Comparison of ENCODE assay signal across 8 mouse cellular contexts in the genomic region with DNA sequence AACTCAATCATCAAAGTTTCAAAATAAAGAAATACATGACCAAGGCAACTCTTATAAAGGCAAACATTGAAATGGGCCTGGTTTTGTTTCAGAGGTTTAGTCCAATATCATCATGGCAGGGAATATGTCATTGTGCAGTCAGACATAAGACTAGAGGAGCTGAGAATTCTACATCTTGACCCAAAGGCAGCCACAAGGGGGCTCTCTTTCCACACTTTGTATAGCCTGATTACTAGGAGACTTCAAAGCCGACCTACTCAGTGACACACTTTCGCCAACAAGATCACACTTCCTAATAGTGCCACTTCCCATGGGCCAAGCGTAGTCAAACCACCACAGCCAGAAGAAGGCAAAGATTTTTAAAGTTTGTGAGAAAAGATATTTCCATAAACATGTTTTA.
DNase-seq lines count a peak whose midpoint lies in the region; ATAC-seq and TF ChIP-seq lines count a peak whose summit lies in the region.

No protein-coding gene starts in this region.

- no peak overlapping the region for H3K4me3 ChIP-seq in forebrain, embryonic 13.5 days
- no peak overlapping the region for H3K4me3 ChIP-seq in forebrain, embryonic 12.5 days (replicated peaks)
- no peak overlapping the region for H3K4me3 ChIP-seq in midbrain, embryonic 14.5 days (replicated peaks; ENCODE audit: low read depth, low read length)
- H3K4me3 ChIP-seq in midbrain, embryonic 15.5 days, result no peak overlapping the region
- H3K4me3 ChIP-seq in limb, embryonic 14.5 days (replicated peaks; ENCODE audit: low read length), result no peak overlapping the region

- no peaks in the 10 kb centered on the region for H3K27me3 ChIP-seq in forebrain, embryonic 13.5 days
- H3K27me3 ChIP-seq in forebrain, embryonic 12.5 days, result no peaks in the 10 kb centered on the region
- no peaks in the 10 kb centered on the region for H3K27me3 ChIP-seq in midbrain, embryonic 14.5 days (ENCODE audit: control insufficient read depth, insufficient read depth, low read length)
- no peaks in the 10 kb centered on the region for H3K27me3 ChIP-seq in midbrain, embryonic 15.5 days (replicated peaks)
- no peaks in the 10 kb centered on the region for H3K27me3 ChIP-seq in limb, embryonic 14.5 days (ENCODE audit: control insufficient read depth, insufficient read depth, low read length)

- H3K4me1 ChIP-seq in forebrain, embryonic 13.5 days, result no peaks in the 10 kb centered on the region
- H3K4me1 ChIP-seq in forebrain, embryonic 12.5 days, result no peaks in the 10 kb centered on the region
- no peaks in the 10 kb centered on the region for H3K4me1 ChIP-seq in midbrain, embryonic 14.5 days (ENCODE audit: control insufficient read depth, insufficient read depth, low read length)
- H3K4me1 ChIP-seq in midbrain, embryonic 15.5 days, result no peaks in the 10 kb centered on the region
- no peaks in the 10 kb centered on the region for H3K4me1 ChIP-seq in limb, embryonic 14.5 days (ENCODE audit: control insufficient read depth, insufficient read depth, low read length)

- H3K4me2 ChIP-seq in forebrain, embryonic 13.5 days, result no peak overlapping the region
- no peak overlapping the region for H3K4me2 ChIP-seq in forebrain, embryonic 12.5 days
- H3K4me2 ChIP-seq in midbrain, embryonic 14.5 days (ENCODE audit: low read length), result no peak overlapping the region
- H3K4me2 ChIP-seq in midbrain, embryonic 15.5 days, result no peak overlapping the region
- H3K4me2 ChIP-seq in limb, embryonic 14.5 days (replicated peaks; ENCODE audit: low read depth, low read length, severe bottlenecking), result no peak overlapping the region

- peaks cover 23% of the 10 kb centered on the region for H3K36me3 ChIP-seq in forebrain, embryonic 13.5 days (ENCODE audit: poor library complexity, severe bottlenecking)
- H3K36me3 ChIP-seq in forebrain, embryonic 12.5 days (replicated peaks), result peaks cover 25% of the 10 kb centered on the region
- H3K36me3 ChIP-seq in midbrain, embryonic 14.5 days (ENCODE audit: control insufficient read depth, insufficient read depth, low read length), result peaks cover 11% of the 10 kb centered on the region; the same call in 1 of the 2 replicates
- H3K36me3 ChIP-seq in midbrain, embryonic 15.5 days (replicated peaks), result peaks cover 5% of the 10 kb centered on the region; the same call in 1 of the 2 replicates
- 0 out of 2 replicates have a peak, but pooled peaks cover 8% of the 10 kb centered on the region for H3K36me3 ChIP-seq in limb, embryonic 14.5 days (ENCODE audit: control insufficient read depth, insufficient read depth, low read length)

- ATAC-seq in forebrain, embryonic 13.5 days, result peak; percentile 66; the same call in 1 of the 2 replicates
- no peak for ATAC-seq in forebrain, embryonic 12.5 days (ENCODE audit: low FRiP score)
- ATAC-seq in midbrain, embryonic 14.5 days (ENCODE audit: low FRiP score, low TSS enrichment), result no peak
- ATAC-seq in midbrain, embryonic 15.5 days (replicated peaks), result no peak
- ATAC-seq in limb, embryonic 14.5 days (ENCODE audit: low FRiP score, low read depth), result no peak

- peak; percentile 63 for DNase-seq in midbrain, embryonic 14.5 days
- peak; percentile 24 for DNase-seq in cerebellum, postnatal 36 days
- DNase-seq in limb, embryonic 14.5 days (ENCODE audit: low spot score), result peak; percentile 61
- peak; percentile 67 for DNase-seq in thymus, postnatal 4 days
- no peak for DNase-seq in ovary, postnatal 36 days (ENCODE audit: low spot score)

- no peaks in the 10 kb centered on the region for H3K9me3 ChIP-seq in forebrain, embryonic 13.5 days (replicated peaks)
- no peaks in the 10 kb centered on the region for H3K9me3 ChIP-seq in forebrain, embryonic 12.5 days
- H3K9me3 ChIP-seq in midbrain, embryonic 14.5 days (ENCODE audit: control insufficient read depth, low read length), result no peaks in the 10 kb centered on the region
- no peaks in the 10 kb centered on the region for H3K9me3 ChIP-seq in midbrain, embryonic 15.5 days
- H3K9me3 ChIP-seq in limb, embryonic 14.5 days (ENCODE audit: control insufficient read depth, low read length), result no peaks in the 10 kb centered on the region

- TF ChIP-seq POLR2A in limb, embryonic 14.5 days (IDR thresholded peaks at IDR 0.05; ENCODE audit: borderline replicate concordance, extremely low read depth, insufficient read depth, insufficient read length), result no peak

- H3K27ac ChIP-seq in forebrain, embryonic 13.5 days, result no peak overlapping the region
- H3K27ac ChIP-seq in forebrain, embryonic 12.5 days, result no peak overlapping the region
- H3K27ac ChIP-seq in midbrain, embryonic 14.5 days (replicated peaks; ENCODE audit: low read depth, low read length), result no peak overlapping the region
- no peak overlapping the region for H3K27ac ChIP-seq in midbrain, embryonic 15.5 days
- H3K27ac ChIP-seq in limb, embryonic 14.5 days (replicated peaks; ENCODE audit: low read depth, low read length), result no peak overlapping the region

- WGBS in forebrain, embryonic 13.5 days, result 80% methylated on average over 3 of the region's 3 CpGs
- WGBS in forebrain, embryonic 12.5 days, result 77% methylated on average over 3 of the region's 3 CpGs
- WGBS in midbrain, embryonic 14.5 days, result 82% methylated on average over 3 of the region's 3 CpGs
- WGBS in midbrain, embryonic 15.5 days, result 78% methylated on average over 3 of the region's 3 CpGs
- 77% methylated on average over 3 of the region's 3 CpGs for WGBS in limb, embryonic 14.5 days

- no peak overlapping the region for H3K9ac ChIP-seq in forebrain, embryonic 13.5 days
- H3K9ac ChIP-seq in forebrain, embryonic 12.5 days, result no peak overlapping the region
- H3K9ac ChIP-seq in midbrain, embryonic 14.5 days (replicated peaks; ENCODE audit: low read length), result no peak overlapping the region
- H3K9ac ChIP-seq in midbrain, embryonic 15.5 days, result no peak overlapping the region
- H3K9ac ChIP-seq in limb, embryonic 14.5 days (ENCODE audit: low read depth, low read length, severe bottlenecking), result no peak overlapping the region
